Mouse (Mus musculus) embryonic fibroblast, embryonic 13.5 days (primary cell): ENCODE data around the gene Adtrp.

Experiments used
- CTCF ChIP-seq: IDR thresholded peaks from 2 replicates; pipeline ENCODE4 v1.5.1; 2011; ENCODE audit warnings: mild to moderate bottlenecking, control low read depth, low read length, moderate library complexity, borderline replicate concordance; ENCODE audit not compliant: insufficient read depth
- POLR2A ChIP-seq: IDR thresholded peaks from 2 replicates; pipeline ENCODE4 v1.6.1; 2011; ENCODE audit warnings: low read depth, mild to moderate bottlenecking, control low read depth, low read length, moderate library complexity

DNA sequence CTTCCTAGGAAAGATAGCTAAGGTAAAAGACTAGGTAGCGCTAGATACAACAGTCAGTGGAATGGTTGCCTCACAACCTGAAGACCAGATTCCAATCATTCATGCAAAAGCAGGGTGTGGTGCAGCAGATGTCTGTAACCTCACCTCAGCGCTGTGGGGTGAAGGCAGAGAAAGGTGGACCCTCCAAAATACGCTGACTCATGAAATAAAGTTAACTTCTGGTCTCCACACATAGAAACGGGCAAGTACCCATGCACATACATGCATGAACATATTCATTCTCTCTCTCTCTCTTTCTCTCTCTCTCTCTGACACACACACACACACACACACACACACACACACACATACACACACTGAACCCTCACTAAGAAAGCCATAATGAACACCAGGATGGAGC is 30.8 kb downstream of the Adtrp start:
- TF ChIP-seq CTCF (no peak), POLR2A (no peak)
